Mouse (Mus musculus) kidney, embryonic 16.5 days (tissue): ENCODE results near the gene Nucb1. TPM values are rescaled to one million over a fixed set of nuclear protein-coding genes. Genes with fewer than 3 reads are reported as not detected.
"Not testable (repeated sequence)": the region's sequence is repeated elsewhere in the genome, so short reads cannot be mapped to it uniquely, and the experiment has no call there.

ENCODE experiments used
- ATAC-seq: fragments of 200-750 bp; cut with Nextera tagmentation; 2 replicates; pipeline ENCODE4 v1.8.0; 2017; ENCODE audit warnings: moderate TSS enrichment; ENCODE audit not compliant: low FRiP score, low TSS enrichment
- H3K27ac ChIP-seq: fragments of 300-500 bp; sonication (generic); 2 replicates; pipeline ENCODE4 v1.5.1; 2014; ENCODE audit warnings: low read length
- H3K27me3 ChIP-seq: fragments of 300-500 bp; sonication (generic); 2 replicates; pipeline ENCODE4 v1.6.1; 2014; ENCODE audit warnings: low read length, control low read depth, mixed read lengths; ENCODE audit not compliant: insufficient read depth
- H3K36me3 ChIP-seq: fragments of 300-500 bp; sonication (generic); 2 replicates; pipeline ENCODE4 v1.6.1; 2014; ENCODE audit warnings: low read length, control low read depth, mixed read lengths; ENCODE audit not compliant: insufficient read depth
- H3K4me1 ChIP-seq: fragments of 300-500 bp; sonication (generic); 2 replicates; pipeline ENCODE4 v1.6.1; 2014; ENCODE audit warnings: low read length, control low read depth, mixed read lengths; ENCODE audit not compliant: insufficient read depth
- H3K4me2 ChIP-seq: fragments of 300-500 bp; sonication (generic); replicated peaks from 2 replicates; pipeline ENCODE4 v1.6.1; 2014; ENCODE audit warnings: low read depth, low read length
- H3K4me3 ChIP-seq: fragments of 300-500 bp; sonication (generic); 2 replicates; pipeline ENCODE4 v1.5.1; 2014; ENCODE audit warnings: mild to moderate bottlenecking, low read length
- H3K9ac ChIP-seq: fragments of 300-500 bp; sonication (generic); replicated peaks from 2 replicates; pipeline ENCODE4 v1.6.1; 2014; ENCODE audit warnings: low read length
- H3K9me3 ChIP-seq: fragments of 300-500 bp; sonication (generic); 2 replicates; pipeline ENCODE4 v1.6.1; 2016; ENCODE audit warnings: low read length, control low read depth
- WGBS: fragments of 180-500 bp; shearing (Covaris S2); extraction: QIAGEN DNeasy Blood & Tissue Kit; methylation state at CpG from one replicate; pipeline ENCODE4 v1.1.7; 2014; 5-methylcytosine and 5-hydroxymethylcytosine counted together
- polyA plus RNA-seq: library from polyadenylated mRNA; unstranded; fragments of >200 nt; fragmentation: Nextera tagmentation; extraction: Ambion mirVana; gene quantifications from 2 replicates; pipeline ENCODE4 v1.2.1, GENCODE M21; 2015

The Nucb1 gene
- polyA plus RNA-seq, 1 experiment from 2014 or later: 299 TPM

DNA sequence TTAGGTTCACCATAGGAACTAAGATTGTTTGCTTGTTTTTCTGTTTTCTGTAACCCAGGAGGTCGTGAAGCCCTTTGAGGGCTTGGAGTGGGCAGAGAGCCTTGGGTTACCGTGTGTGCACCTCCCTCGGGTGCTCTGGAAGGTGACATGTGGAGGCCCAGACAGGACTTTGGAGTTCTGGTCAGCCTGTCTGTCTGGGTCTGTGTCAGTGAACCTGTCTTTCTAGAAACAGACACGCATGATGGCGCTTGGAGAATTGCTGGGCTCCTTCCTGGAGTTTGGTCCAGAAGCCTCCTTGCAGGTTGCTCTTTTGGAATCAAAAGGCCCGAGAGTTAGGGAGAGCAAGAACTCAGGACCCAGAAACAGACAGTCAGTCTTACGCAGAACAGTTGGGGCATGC, 49.8 kb downstream of the Nucb1 start:
- H3K4me1 ChIP-seq: peaks cover 39% of the 10 kb centered on the region
- ATAC-seq: no peak
- H3K9ac ChIP-seq: peak overlapping the region; percentile 64
- H3K9me3 ChIP-seq: no peaks in the 10 kb centered on the region
- H3K4me3 ChIP-seq: peak overlapping the region; percentile 88
- peaks cover 34% of the 10 kb centered on the region for H3K36me3 ChIP-seq
- 63% methylated on average over 7 of the region's 7 CpGs for WGBS
- H3K4me2 ChIP-seq: peak overlapping the region; percentile 54
- H3K27ac ChIP-seq: peak overlapping the region; percentile 94
- H3K27me3 ChIP-seq: no peaks in the 10 kb centered on the region

DNA sequence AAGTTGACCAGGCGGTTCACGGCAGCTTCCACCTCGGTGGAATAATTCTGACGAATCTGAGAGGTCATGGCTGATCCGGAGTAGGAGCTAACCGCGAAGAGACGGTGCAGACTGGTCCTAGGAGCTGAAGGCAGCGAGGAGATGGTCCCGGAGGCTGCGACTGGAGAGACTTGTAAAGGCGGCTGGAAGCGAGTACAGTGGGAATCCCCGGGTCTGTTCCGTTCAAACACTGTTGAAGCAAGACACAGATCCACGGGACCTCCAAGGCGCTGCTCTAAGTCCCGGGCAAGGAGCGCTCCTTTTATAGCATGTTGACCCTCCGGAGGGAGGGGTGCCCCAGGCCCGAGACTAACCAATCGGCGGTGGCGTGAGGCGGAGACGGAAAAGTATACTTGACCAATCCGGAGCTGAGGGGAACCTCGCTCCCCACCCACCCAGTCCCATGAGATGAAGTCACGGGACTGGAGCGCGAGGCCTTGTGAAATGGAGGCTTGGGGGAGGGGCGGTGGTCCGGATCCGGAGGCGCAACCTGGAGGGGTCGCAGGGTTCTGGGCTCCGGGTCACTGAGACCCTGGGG, 50.6 kb downstream of the Nucb1 start, which contains the start of gene Ftl1:
Gene Ftl1, minus strand, starts transcription at position 321 of the 577 bp plus-strand sequence.
- peak within 1 kb of the TSS; percentile 94 for H3K27ac ChIP-seq
- H3K9me3 ChIP-seq, H3K27me3 ChIP-seq: not testable (repeated sequence)
- peak; percentile 96 for ATAC-seq
- peaks cover 34% of the 10 kb centered on the region for H3K36me3 ChIP-seq
- peak within 1 kb of the TSS; percentile 86 for H3K4me2 ChIP-seq
- under 1% methylated on average over 28 of the region's 37 CpGs for WGBS
- peak within 1 kb of the TSS; percentile 89 for H3K9ac ChIP-seq
- H3K4me1 ChIP-seq: peaks cover 36% of the 10 kb centered on the region
- peak within 1 kb of the TSS; percentile 88 for H3K4me3 ChIP-seq

DNA sequence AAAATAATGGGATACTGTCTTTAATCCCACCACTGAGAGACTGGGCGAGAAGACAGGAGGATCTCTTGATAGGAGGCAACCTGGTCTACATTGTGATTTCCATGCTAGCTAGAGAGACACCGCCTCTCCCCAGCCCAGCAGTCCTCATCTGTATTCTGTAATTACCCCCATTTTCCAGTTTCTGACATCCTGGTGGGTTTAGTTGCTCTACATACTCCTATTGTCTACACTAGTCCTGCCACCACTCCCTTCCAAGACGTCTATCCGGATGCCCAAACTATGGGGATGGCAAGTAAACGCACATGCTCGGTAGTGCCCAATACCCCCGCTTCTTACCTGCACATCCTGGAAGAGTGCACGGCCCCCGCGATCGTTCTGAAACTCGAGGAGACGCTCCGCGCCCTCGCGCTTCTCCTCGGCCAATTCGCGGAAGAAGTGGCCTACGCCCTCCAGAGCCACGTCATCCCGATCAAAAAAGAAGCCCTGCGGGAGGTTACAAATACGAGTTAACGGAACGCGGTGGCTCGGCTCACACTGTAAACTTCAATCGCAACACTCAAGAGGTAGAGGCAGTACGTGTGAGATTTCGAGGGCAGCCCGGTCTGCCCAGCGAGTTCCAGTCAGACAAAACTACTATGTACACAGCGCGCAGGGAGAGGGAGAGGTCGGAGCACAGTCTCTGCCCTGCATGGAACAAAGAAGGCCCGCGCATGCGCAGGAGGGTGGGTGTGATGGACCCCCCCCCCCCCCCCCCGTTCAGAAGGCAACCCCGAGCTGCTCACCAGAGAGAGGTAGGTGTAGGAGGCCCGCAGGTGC, 51.2 kb downstream of the Nucb1 start:
- H3K9ac ChIP-seq: peak overlapping the region; percentile 89
- WGBS: under 1% methylated on average over 41 of the region's 43 CpGs
- peak; percentile 67 for ATAC-seq
- no peaks in the 10 kb centered on the region for H3K9me3 ChIP-seq
- H3K4me3 ChIP-seq: peak overlapping the region; percentile 88
- H3K4me1 ChIP-seq: peaks cover 36% of the 10 kb centered on the region
- peak overlapping the region; percentile 86 for H3K4me2 ChIP-seq
- H3K36me3 ChIP-seq: peaks cover 38% of the 10 kb centered on the region
- H3K27ac ChIP-seq: peak overlapping the region; percentile 91
- H3K27me3 ChIP-seq: no peaks in the 10 kb centered on the region

DNA sequence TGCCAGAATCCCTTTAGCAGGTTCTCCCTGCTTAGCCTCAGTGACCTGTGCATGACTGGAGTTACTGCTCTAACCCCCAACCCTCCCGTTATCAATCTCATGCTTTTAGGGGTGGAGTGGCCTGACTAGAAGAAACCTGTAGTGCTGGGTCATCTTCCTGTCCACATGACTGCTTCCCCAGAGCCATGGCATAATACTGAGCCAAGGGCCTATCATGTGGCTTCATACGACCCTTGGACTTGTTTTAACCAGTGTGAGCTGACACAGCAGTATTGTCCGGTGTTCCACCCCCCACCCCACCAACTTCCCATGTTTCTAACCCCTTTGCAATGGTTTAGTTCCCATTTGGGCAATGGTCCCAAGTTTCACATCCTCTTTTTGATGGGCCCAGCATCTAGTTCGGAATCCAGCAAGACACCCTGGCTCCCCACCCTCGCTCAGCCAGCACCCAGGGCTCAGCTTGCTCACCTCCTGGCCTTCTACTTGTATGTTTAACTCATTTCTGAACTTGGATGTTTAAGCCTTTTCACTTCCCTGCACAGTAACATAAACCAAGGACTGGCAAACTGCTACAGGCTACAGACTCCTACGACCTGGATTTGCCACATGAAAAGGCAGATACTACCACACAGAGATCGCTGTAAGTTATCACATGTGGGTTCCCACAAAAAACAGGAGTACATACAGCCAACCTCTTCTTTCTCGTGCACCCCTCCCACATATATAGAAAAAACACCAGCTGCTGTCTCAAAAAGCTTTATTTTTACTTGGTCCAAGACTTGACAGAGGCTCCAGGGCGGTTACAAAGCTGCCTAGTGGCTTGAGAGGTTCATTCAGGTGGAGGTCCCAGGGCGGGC, 52.8 kb downstream of the Nucb1 start:
- Histone ChIP-seq H3K4me2 (peak overlapping the region; percentile 86), H3K27ac (peak overlapping the region; percentile 48), H3K9ac (peak overlapping the region; percentile 89), H3K27me3 (no peaks in the 10 kb centered on the region), H3K4me1 (peaks cover 36% of the 10 kb centered on the region), H3K9me3 (no peaks in the 10 kb centered on the region), H3K36me3 (peaks cover 30% of the 10 kb centered on the region), H3K4me3 (peak overlapping the region; percentile 88)
- ATAC-seq: no peak
- 49% methylated on average over 9 of the region's 10 CpGs for WGBS

DNA sequence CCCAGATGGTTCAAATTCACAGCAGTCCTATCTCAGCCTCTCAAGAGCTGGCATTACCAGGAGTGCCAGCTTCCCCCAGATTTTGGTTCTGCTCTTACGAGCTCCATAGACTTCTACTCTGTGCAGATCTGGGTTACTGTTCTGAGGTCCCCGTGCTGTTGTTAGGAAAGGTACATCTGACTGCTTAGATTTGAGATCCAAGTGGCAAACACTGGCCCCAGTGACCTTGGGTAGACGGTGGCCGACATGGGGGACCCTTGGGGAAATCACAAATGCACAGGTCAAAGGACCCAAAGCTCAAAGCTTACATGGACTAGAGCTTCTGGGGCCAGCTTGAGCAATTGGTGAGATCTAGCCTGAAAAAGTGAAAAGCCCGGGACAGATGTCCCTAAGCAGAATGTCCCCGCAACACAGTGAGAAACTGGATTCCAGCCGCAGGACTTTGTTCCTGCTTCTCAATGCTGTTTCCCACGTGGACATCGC, 53.4 kb downstream of the Nucb1 start:
- H3K27me3 ChIP-seq: no peaks in the 10 kb centered on the region

DNA sequence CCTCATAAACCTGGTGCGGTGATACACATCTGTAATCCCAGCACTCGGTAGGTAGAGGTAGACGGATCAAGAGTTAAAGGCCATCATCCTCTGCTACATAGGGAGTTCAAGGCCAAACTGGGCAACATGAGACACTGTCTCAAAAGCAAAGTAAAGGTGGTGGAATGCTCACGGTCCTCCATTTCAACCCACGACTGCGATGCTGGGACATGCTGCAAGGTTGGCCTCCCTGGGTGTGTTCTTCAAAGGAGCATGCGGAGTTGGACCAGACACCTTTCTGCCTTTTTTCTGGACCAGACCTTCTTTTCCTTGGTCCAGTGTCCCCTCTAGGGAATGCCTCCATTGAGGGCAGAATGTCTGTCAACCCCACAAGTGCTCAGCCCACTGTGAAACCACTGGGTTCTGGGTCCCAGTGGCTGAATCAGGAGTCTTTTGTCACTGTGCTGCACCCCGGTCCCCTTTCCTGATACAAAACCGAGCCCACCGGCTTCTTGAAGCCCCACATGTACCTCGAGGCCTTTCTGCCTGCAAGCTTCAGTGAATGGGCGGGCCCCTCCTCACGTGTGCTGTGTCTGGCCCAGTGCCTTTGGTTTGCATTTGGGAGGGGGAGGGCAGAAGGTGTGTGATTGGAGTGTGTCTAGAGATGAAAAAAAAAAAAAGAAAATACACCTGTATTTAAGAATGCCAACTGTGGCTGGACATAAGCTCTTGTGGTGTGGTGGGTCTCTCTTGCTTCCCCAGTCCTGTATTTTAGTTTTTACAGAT, 54.1 kb downstream of the Nucb1 start:
- Histone ChIP-seq H3K4me1 (peaks cover 30% of the 10 kb centered on the region), H3K27ac (peak overlapping the region; percentile 48; the same call in 1 of the 2 replicates), H3K9ac (no peak overlapping the region), H3K4me2 (no peak overlapping the region), H3K9me3 (no peaks in the 10 kb centered on the region), H3K36me3 (peaks cover 34% of the 10 kb centered on the region), H3K27me3 (no peaks in the 10 kb centered on the region), H3K4me3 (no peak overlapping the region)
- WGBS: 78% methylated on average over 13 of the region's 13 CpGs
- no peak for ATAC-seq

More for the DNA sequence above, 53.4 kb downstream of the Nucb1 start:
- H3K9me3 ChIP-seq: no peaks in the 10 kb centered on the region
- H3K4me1 ChIP-seq: peaks cover 34% of the 10 kb centered on the region
- H3K9ac ChIP-seq: no peak overlapping the region
- 43% methylated on average over 9 of the region's 9 CpGs for WGBS
- H3K27ac ChIP-seq: peak overlapping the region; percentile 48; the same call in 1 of the 2 replicates
- H3K4me3 ChIP-seq: 0 out of 2 replicates have a peak overlapping the region, but pooled peaks have one; percentile 88
- no peak for ATAC-seq
- H3K36me3 ChIP-seq: peaks cover 34% of the 10 kb centered on the region
- peak overlapping the region; percentile 86; the same call in 1 of the 2 replicates for H3K4me2 ChIP-seq

DNA sequence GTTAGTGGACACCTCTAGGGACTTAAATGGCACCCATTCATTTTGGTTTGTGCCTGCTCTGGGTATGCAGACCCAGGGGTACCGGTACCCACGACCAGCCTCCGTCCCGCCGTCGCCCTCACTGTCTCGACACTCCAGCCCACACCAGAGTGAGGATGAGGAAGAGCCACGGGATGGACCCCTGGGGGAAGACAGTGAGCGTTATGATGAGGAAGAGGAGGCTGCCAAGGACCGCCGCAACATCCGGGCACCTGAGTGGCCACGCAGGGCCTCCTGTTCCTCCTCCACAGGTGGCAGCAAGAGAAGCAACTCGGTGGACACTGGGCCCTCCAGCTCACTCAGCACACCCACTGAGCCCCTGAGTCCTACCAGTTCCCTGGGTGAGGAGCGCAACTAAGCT, 55.2 kb downstream of the Nucb1 start:
- peaks cover 38% of the 10 kb centered on the region for H3K36me3 ChIP-seq
- 91% methylated on average over 15 of the region's 15 CpGs for WGBS

DNA sequence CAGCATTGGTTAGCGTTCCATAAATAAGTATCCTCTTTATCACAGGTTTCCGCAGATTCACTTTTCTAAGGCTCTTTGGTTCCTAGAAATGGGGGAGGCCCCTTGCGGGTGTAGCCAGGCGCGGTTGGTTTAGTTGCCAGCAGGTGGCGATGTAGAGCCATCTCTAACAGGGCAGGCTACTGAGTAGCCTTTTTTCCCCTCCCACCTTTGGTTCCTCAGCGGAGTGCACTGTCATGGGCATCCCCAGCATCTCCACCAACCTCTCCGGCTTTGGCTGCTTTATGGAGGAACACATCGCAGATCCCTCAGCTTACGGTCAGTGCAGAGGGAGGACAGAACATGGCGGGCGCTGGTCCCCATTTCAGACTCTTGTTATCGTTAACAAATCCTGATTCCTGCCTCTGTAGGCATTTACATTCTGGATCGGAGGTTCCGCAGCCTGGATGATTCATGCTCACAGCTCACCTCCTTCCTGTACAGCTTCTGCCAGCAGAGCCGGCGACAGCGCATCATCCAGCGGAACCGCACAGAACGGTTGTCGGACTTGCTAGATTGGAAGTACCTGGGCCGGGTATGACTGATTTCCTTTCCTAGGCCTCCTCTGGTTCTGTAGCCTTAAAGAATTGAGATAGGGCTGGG, 58.7 kb downstream of the Nucb1 start:
- H3K36me3 ChIP-seq: peaks cover 36% of the 10 kb centered on the region
- no peak overlapping the region for H3K4me2 ChIP-seq
- H3K4me3 ChIP-seq: no peak overlapping the region
- no peak overlapping the region for H3K9ac ChIP-seq
- peaks cover 6% of the 10 kb centered on the region; the same call in 1 of the 2 replicates for H3K4me1 ChIP-seq
- no peaks in the 10 kb centered on the region for H3K9me3 ChIP-seq
- no peak overlapping the region for H3K27ac ChIP-seq
- H3K27me3 ChIP-seq: no peaks in the 10 kb centered on the region
- peak; percentile 66 for ATAC-seq
- WGBS: 58% methylated on average over 23 of the region's 23 CpGs

More for the DNA sequence above, 55.2 kb downstream of the Nucb1 start:
- peaks cover 18% of the 10 kb centered on the region for H3K4me1 ChIP-seq
- H3K27me3 ChIP-seq: no peaks in the 10 kb centered on the region
- H3K4me3 ChIP-seq: no peak overlapping the region
- ATAC-seq: no peak
- H3K27ac ChIP-seq: no peak overlapping the region
- no peak overlapping the region for H3K4me2 ChIP-seq
- no peaks in the 10 kb centered on the region for H3K9me3 ChIP-seq
- H3K9ac ChIP-seq: no peak overlapping the region
